Mouse (Mus musculus) olfactory bulb, adult 2 months (tissue): ENCODE data around the gene Fhad1. TPM values are rescaled to one million over a fixed set of nuclear protein-coding genes. Genes with fewer than 3 reads are reported as not detected.

ENCODE experiments used
- H3K27ac ChIP-seq: fragments of 200-500 bp; 2 replicates; pipeline ENCODE4 v1.5.1; 2012; ENCODE audit warnings: low read depth, low read length; ENCODE audit not compliant: insufficient read depth
- H3K4me1 ChIP-seq: fragments of 200-500 bp; 2 replicates; pipeline ENCODE4 v1.6.1; 2012; ENCODE audit warnings: low read length; ENCODE audit not compliant: control insufficient read depth, insufficient read depth
- H3K4me3 ChIP-seq: fragments of 200-500 bp; 2 replicates; pipeline ENCODE4 v1.5.1; 2012; ENCODE audit warnings: mild to moderate bottlenecking, low read depth, low read length, moderate library complexity; ENCODE audit not compliant: insufficient read depth
- CTCF ChIP-seq: fragments of 200-500 bp; IDR thresholded peaks from 2 replicates; pipeline ENCODE4 v1.5.1; 2012; ENCODE audit warnings: low read depth, mild to moderate bottlenecking, low read length, moderate library complexity; ENCODE audit not compliant: insufficient read depth
- POLR2A ChIP-seq: fragments of 200-500 bp; IDR thresholded peaks from 2 replicates; pipeline ENCODE4 v1.6.1; 2012; ENCODE audit warnings: mild to moderate bottlenecking, low read depth, low read length, moderate library complexity; ENCODE audit not compliant: insufficient read depth
- WGBS: fragments of 180-500 bp; shearing (Covaris S2); methylation state at CpG from one replicate; pipeline ENCODE4 v1.1.7; 2018; 5-methylcytosine and 5-hydroxymethylcytosine counted together
- polyA plus RNA-seq: library from polyadenylated mRNA; stranded (reverse); fragments of >200 nt; gene quantifications from 2 replicates; pipeline ENCODE4 v1.2.4, GENCODE M21; 2012; ENCODE audit warnings: low replicate concordance; ENCODE audit not compliant: missing spikeins, insufficient read depth, insufficient read length

Gene Fhad1
- polyA plus RNA-seq, 1 experiment = not detected

GRCm38 (mm10) chr4:141931526-141931925 lies 83.4 kb downstream of the Fhad1 start:
- no peak overlapping the region for H3K27ac ChIP-seq
- H3K4me3 ChIP-seq = no peak overlapping the region
- TF ChIP-seq CTCF (no peak), POLR2A (no peak)
- H3K4me1 ChIP-seq = peaks cover 26% of the 10 kb centered on the region
- WGBS = 94% methylated on average over 5 of the region's 5 CpGs

DNA sequence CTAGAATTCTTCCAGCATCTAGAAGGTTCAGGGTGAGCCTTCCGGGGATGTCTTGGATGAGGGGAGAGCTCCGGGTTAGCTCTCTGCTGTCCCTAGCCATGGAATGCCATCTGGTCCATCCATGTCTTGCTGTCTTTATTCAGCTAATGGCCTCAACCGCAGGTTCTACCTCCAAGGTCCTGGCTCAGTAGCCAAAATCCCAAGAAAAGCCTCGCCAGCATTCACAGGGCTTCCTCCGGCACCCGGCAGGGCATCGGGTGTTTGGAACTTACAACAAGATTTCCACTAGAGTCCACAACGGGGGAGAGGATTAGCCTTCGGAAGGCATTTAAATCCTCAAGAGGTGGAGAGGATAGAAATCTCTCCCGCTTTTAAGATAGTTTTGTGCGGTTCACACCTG lies 84.9 kb downstream of the Fhad1 start:
- WGBS = 89% methylated on average over 11 of the region's 11 CpGs
- no peak overlapping the region for H3K27ac ChIP-seq
- no peak overlapping the region for H3K4me3 ChIP-seq
- TF ChIP-seq CTCF = no peak
- TF ChIP-seq POLR2A = no peak
- peaks cover 26% of the 10 kb centered on the region for H3K4me1 ChIP-seq

DNA sequence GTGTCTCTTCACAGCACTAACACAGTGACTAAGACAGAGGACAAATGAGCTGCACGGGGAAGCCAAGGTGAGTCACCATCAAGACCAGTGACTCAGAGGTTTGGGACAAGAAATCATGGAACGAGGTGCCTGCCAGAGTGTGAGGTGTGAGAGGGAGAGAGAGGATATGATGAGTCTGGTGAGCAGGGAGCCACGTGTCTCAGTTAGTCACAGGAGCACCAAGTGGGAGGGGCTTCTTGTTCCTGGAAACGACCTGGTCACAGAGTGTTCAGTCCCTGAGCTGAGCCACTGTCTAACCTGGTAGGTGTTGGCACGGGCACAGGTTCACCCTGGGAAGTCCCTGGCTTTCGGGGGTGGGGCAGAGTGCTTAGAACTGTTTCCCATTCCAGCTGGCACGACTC lies 86.0 kb downstream of the Fhad1 start:
- Histone ChIP-seq H3K27ac (no peak overlapping the region), H3K4me1 (peaks cover 22% of the 10 kb centered on the region), H3K4me3 (no peak overlapping the region)
- TF ChIP-seq CTCF (no peak), POLR2A (no peak)
- WGBS = 15% methylated on average over 7 of the region's 7 CpGs

DNA sequence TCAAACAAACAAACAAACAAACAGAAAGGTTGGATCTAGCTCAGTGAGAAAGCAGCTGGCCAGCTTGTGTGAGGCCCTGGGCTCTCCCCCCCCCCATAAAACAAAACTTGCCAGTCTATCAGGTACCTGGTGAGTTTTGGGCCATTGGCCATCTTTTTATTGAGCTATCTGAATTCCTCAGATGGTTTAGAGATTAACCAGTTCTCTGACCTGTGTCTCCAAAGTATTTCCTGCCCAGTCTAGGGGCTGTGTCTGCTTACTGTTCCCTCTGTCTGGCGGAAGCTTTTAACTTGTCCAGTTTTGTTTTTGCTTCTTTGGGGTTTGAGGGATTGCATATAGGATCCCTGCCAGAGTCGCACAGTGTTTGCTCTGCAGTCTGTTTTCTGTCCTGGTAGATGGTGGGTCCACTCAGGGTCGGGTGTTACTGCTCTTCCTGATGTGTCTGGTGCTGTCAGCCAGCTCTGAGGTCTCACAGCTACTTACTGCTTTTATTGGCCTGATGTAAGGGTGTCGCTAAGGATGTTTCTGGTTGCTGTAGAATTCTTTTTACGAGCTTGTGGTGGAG lies 89.0 kb downstream of the Fhad1 start:
- no peak overlapping the region for H3K4me3 ChIP-seq
- 77% methylated on average over 5 of the region's 5 CpGs for WGBS
- H3K4me1 ChIP-seq = peaks cover 18% of the 10 kb centered on the region
- TF ChIP-seq POLR2A (no peak), CTCF (no peak)
- H3K27ac ChIP-seq = no peak overlapping the region

DNA sequence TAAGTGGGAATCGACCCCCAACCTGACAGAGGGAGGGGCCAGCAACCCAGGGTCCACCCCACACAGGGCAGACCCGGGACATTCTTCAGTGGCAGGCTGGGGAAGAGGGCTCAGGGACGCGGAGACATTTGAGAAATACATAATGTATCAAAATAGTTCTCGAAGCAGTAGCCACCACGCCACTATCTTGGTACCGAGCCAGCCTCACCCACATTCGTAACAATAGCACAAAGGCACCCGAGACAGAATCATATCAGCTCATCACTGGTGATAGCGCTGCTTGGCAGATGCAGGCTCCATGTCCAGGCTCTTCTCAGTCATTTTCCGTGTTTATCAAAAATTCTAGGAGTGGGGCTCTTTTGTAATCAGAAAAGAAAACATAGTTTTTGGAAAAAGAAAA lies 90.9 kb downstream of the Fhad1 start:
- Histone ChIP-seq H3K27ac (no peak overlapping the region), H3K4me3 (no peak overlapping the region), H3K4me1 (peaks cover 7% of the 10 kb centered on the region)
- TF ChIP-seq CTCF (no peak), POLR2A (no peak)
- WGBS = 78% methylated on average over 11 of the region's 11 CpGs

GRCm38 (mm10) chr4:141920391-141920790 lies 94.5 kb downstream of the Fhad1 start:
- Histone ChIP-seq H3K27ac (no peak overlapping the region), H3K4me1 (peaks cover 8% of the 10 kb centered on the region), H3K4me3 (no peak overlapping the region)
- TF ChIP-seq CTCF = no peak
- TF ChIP-seq POLR2A = no peak
- 85% methylated on average over 10 of the region's 10 CpGs for WGBS

DNA sequence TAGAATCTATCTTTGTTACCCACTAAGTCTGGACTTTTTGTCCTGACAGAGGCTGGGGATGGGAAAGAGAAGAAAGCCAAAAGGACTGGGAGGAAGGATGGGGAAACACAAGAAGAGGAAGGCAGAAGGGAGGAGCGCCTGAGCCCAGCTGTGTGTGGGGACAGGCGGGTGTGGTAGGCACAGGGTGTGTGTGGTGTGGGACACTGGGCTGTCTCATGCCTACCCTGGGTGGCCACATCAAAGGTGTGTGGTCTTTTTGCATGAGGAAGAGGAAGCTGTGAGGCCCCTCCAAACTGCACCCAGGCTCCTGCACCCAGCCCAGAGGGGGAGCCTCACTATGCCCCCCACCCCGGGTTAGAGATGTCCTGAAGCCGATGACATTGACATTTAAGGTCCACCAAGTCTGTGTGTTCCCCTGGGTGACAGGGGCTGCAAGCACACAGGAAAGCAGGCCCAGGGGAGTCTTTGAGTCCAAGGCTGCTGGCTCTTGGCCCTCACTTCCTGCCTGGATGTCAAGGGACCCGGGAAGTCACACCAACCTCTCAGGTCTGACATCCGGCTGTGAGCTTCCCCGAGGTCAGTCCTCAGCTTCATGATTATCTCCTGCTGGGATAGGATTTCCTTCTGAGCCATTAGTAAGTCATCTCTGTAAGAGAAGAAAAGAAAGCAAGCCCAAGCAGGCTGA lies 97.0 kb downstream of the Fhad1 start:
- Histone ChIP-seq H3K4me3 (no peak overlapping the region), H3K27ac (no peak overlapping the region), H3K4me1 (peaks cover 8% of the 10 kb centered on the region)
- 68% methylated on average over 7 of the region's 7 CpGs for WGBS
- TF ChIP-seq CTCF (no peak), POLR2A (no peak)

DNA sequence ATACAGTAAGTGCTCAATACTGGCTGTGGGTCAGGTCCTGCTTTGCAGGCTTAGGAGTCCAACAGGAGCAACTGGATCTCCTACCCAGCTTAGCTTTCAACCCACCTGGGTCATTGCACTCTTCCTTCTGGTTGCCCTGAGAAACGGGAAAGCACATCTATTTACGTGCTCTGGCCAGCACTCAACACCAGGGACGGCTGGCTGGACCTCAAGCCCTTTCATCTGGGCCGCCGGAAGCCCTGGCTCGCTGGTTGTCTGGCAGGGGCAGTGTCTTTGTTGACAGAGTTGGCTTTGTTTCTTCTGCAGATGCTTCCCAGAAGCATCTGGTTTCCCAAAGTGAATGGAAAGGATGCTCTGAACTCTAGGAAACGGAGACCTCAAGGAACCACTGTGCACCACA lies 100.8 kb downstream of the Fhad1 start:
- Histone ChIP-seq H3K27ac (no peak overlapping the region), H3K4me1 (peaks cover 8% of the 10 kb centered on the region), H3K4me3 (no peak overlapping the region)
- WGBS = 52% methylated on average over 7 of the region's 7 CpGs
- TF ChIP-seq POLR2A = no peak
- TF ChIP-seq CTCF = no peak

DNA sequence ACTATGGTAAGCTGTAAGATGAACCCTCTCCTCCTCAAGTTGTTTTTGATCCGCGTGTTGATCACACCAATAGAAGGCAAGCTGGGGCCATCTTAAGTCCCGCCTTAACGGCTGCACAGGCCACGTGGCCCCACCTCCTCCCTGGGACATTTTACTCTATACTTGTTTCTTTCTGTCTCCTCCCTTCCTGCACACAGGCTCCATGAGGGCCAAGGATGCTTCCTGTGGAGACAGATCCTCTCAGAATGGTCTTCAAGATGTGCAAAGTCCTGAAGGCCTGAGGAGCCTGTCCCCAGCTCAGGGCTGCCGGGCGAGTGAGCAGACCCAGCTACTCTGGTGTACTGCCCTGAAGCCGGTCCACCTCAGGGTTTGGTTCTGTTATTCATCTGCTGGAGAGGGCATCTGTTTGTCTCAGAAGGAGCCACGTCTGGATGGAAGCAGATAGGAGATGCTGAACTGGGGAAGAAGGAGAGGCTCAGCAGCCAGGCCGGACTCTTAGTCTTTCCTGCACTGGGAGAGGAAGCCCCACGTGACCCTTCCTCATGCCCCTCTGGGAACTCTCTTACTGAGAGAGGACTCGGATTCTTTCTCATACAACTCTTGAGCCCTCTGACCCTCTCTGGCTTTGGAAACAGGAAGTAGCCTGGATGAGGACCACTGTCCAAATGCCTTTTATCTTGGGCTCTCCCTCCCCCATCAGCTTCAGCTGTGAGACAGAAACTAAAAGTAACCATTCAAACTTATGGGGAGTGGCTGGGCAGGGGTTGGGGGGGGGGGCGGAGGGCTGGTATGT lies 101.5 kb downstream of the Fhad1 start:
- Histone ChIP-seq H3K27ac (no peak overlapping the region), H3K4me1 (peaks cover 6% of the 10 kb centered on the region), H3K4me3 (no peak overlapping the region)
- 88% methylated on average over 13 of the region's 13 CpGs for WGBS
- TF ChIP-seq POLR2A = no peak
- no peak for TF ChIP-seq CTCF
